Mouse (Mus musculus) embryonic facial prominence, embryonic 12.5 days (tissue): ENCODE measurements around the gene Rapgef5. TPM values are rescaled to one million over a fixed set of nuclear protein-coding genes. Genes with fewer than 3 reads are reported as not detected.
A peak's percentile ranks its signal among the peaks of the same experiment; 100 is the strongest.

Source experiments
- ATAC-seq: fragments of 200-750 bp; cut with Nextera tagmentation; 2 replicates; pipeline ENCODE4 v1.8.0; 2017; ENCODE audit not compliant: insufficient number of reproducible peaks, insufficient read depth, low FRiP score, low TSS enrichment
- H3K27ac ChIP-seq: fragments of 300-500 bp; sonication (generic); 2 replicates; pipeline ENCODE4 v1.5.1; 2016; ENCODE audit warnings: mild to moderate bottlenecking
- H3K27me3 ChIP-seq: fragments of 300-500 bp; sonication (generic); 2 replicates; pipeline ENCODE4 v1.6.1; 2016; ENCODE audit warnings: mild to moderate bottlenecking, moderate library complexity
- H3K36me3 ChIP-seq: fragments of 300-500 bp; sonication (generic); 2 replicates; pipeline ENCODE4 v1.6.1; 2016; ENCODE audit warnings: mild to moderate bottlenecking
- H3K4me1 ChIP-seq: fragments of 300-500 bp; sonication (generic); 2 replicates; pipeline ENCODE4 v1.6.1; 2016
- H3K4me2 ChIP-seq: fragments of 300-500 bp; sonication (generic); replicated peaks from 2 replicates; pipeline ENCODE4 v1.6.1; 2016; ENCODE audit warnings: mild to moderate bottlenecking, moderate library complexity
- H3K4me3 ChIP-seq: fragments of 300-500 bp; sonication (generic); 2 replicates; pipeline ENCODE4 v1.5.1; 2016; ENCODE audit warnings: mild to moderate bottlenecking
- H3K9ac ChIP-seq: fragments of 300-500 bp; sonication (generic); 2 replicates; pipeline ENCODE4 v1.6.1; 2016; ENCODE audit warnings: mild to moderate bottlenecking, moderate library complexity
- H3K9me3 ChIP-seq: fragments of 300-500 bp; sonication (generic); 2 replicates; pipeline ENCODE4 v1.6.1; 2016; ENCODE audit warnings: mild to moderate bottlenecking, moderate library complexity
- WGBS: fragments of 180-500 bp; shearing (Covaris S2); methylation state at CpG from one replicate; pipeline ENCODE4 v1.1.7; 2016; 5-methylcytosine and 5-hydroxymethylcytosine counted together
- polyA plus RNA-seq: library from polyadenylated mRNA; unstranded; fragments of >200 nt; fragmentation: Nextera tagmentation; extraction: Ambion mirVana; gene quantifications from 2 replicates; pipeline ENCODE4 v1.2.1, GENCODE M21; 2016

Gene Rapgef5
- polyA plus RNA-seq, 1 experiment from 2014 or later = 12.8 TPM

DNA sequence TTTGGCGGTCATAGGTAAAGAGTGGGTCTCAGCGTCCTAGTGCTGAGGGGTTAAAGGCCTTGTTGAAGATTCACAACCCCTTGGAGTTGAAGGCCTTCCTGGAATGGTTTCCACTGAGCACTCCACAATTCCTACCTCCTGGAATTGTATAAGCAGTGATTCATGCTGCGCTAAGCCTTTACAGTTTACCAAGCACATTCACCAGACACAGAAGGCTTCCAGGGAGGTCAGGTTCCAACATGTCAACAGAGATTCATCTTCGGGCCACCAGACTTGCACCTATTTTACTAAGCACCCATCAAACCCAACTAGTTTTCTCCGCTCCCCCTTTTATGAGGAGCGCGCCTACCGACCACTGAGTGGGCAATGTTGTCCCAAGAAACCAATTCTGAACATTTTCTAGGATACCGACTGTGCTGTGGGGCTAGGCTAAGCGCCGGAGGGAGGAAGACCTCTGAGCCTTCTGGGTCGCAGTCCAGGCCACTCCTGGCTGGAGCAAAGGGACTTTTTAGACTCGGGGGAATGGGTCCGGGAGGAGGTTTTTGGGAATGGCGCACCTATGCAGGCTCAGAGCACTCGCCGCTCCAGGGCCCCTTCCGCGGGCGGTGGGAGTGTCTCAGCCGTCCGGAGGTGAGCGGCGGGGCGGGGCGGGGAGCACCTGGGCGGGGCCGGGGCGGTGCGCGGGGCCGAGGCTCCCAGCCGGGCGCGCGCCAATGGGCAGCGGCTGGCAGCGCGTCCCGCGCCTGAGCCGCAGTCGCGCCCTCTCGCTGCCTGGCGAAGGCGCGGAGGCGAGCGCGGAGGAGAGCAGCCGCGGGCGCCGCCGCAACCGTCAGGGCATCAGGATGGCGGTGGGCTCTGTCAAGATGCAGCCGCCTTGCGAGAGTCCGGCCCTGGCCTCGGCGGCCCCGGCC, 17.2 kb downstream of the Rapgef5 start:
- peak overlapping the region; percentile 92 for H3K4me2 ChIP-seq
- H3K9ac ChIP-seq = peak overlapping the region; percentile 62
- peaks cover 35% of the 10 kb centered on the region for H3K27me3 ChIP-seq
- H3K27ac ChIP-seq = no peak overlapping the region
- H3K4me1 ChIP-seq = no peaks in the 10 kb centered on the region
- 2% methylated on average over 59 of the region's 64 CpGs for WGBS
- peak overlapping the region; percentile 67 for H3K4me3 ChIP-seq
- H3K9me3 ChIP-seq = no peaks in the 10 kb centered on the region
- ATAC-seq = peak; percentile 84
- H3K36me3 ChIP-seq = no peaks in the 10 kb centered on the region

DNA sequence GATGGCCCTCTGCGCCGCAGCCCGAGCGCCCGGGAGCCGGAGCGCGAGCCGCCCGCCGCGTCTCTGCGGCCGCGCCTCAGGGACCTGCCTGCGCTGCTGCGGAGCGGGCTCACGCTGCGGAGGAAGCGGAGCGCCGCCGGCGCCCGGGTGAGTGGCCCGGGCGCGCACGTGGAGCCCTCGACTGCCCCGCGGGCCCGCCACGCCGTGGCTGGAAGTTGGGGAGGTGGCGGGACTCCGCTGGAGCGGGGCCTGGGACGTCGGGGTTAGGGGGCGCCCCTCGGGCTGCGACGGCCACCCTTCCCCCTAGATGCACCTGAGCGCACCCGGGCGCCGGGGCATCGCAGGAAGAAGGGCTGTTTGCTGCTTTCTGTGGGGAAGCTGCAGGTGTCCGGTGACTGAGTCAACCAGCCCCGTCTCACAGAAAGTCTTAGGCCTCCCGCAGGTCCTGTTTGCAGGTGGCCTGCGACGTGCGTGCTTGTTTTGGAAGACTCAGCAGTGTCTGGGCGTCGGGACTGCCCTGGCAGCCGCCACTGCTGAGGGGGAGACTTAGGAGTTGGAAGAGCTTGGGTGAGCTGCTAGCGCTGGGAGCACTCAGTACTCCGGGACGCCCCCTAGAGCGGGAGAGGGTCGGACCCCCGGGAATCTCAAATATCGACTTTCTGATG, 17.9 kb downstream of the Rapgef5 start:
- Histone ChIP-seq H3K4me1 (no peaks in the 10 kb centered on the region), H3K9me3 (no peaks in the 10 kb centered on the region), H3K4me2 (peak overlapping the region; percentile 92), H3K27ac (peak overlapping the region; percentile 18; the same call in 1 of the 2 replicates), H3K27me3 (peaks cover 35% of the 10 kb centered on the region), H3K9ac (peak overlapping the region; percentile 62), H3K4me3 (peak overlapping the region; percentile 67), H3K36me3 (no peaks in the 10 kb centered on the region)
- WGBS = under 1% methylated on average over 66 of the region's 66 CpGs
- ATAC-seq = peak; percentile 70; the same call in 1 of the 2 replicates

DNA sequence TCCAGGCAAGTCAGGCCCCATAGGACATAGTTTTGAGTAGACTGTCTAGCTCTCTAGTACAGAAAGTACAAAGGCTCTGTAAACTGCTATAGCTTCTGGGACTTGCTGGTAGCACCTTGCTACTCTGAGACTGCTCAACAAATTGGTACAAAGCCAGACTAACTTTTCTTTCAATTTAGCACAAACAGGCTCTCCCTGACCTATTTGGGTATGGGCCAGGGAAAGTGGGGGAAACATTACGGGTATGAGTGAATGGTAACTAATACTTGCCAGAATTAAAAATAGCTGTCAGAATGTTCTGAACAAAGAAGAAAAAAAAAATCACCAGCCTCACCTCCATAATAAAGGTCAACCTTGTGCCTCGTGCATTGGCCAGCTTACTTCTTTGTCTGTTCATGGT, 24.1 kb downstream of the Rapgef5 start:
- no peak for ATAC-seq
- Histone ChIP-seq H3K4me1 (no peaks in the 10 kb centered on the region), H3K9ac (no peak overlapping the region), H3K27ac (no peak overlapping the region), H3K27me3 (peaks cover 5% of the 10 kb centered on the region; the same call in 1 of the 2 replicates), H3K36me3 (no peaks in the 10 kb centered on the region), H3K4me2 (no peak overlapping the region), H3K9me3 (no peaks in the 10 kb centered on the region), H3K4me3 (no peak overlapping the region)
- 66% methylated on average over 2 of the region's 2 CpGs for WGBS

DNA sequence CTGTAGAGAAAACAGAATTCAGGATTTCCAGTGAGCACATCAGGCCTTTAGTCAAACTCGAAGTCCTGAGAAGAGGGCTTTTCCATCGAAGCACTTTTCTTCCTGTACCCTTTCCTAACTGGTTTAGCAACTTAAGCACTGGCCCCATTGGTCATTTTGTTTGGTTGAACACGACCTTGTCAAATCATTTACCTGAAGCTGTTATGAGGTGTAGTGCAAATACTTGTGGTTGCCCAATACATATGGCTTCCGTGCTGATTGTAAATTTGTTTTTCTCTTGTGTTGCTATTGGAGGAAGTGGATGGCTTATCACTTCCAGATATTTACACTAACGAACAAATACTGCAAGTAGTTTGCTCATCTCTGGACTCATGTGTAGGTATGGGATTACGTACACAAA, 29.0 kb downstream of the Rapgef5 start:
- Histone ChIP-seq H3K9ac (no peak overlapping the region), H3K27ac (no peak overlapping the region), H3K9me3 (no peaks in the 10 kb centered on the region), H3K4me2 (no peak overlapping the region), H3K4me1 (no peaks in the 10 kb centered on the region), H3K36me3 (no peaks in the 10 kb centered on the region), H3K4me3 (no peak overlapping the region), H3K27me3 (no peaks in the 10 kb centered on the region)
- no peak for ATAC-seq
- WGBS = 90% methylated on average over 6 of the region's 6 CpGs

DNA sequence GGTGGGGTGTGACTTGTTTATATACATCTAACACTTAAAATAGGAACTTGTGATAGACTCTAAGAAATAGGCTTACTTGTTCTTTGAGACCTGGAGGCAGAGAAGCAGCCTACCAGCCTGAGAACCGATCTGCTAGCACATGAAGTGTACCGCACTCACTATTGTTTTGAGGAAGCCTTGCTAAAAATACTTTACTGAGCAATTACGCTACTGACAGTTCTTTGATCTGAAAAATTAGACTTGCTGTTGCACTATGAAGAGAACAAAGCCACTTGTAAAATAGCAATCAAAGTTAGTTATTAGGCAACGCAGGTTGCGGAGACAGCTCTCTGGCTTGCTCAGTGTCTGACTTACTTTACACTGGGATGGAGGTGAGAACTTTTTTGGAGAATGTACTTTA, 37.1 kb downstream of the Rapgef5 start:
- Histone ChIP-seq H3K36me3 (no peaks in the 10 kb centered on the region), H3K27ac (no peak overlapping the region), H3K9me3 (no peaks in the 10 kb centered on the region), H3K4me1 (no peaks in the 10 kb centered on the region), H3K9ac (no peak overlapping the region), H3K27me3 (no peaks in the 10 kb centered on the region), H3K4me2 (no peak overlapping the region), H3K4me3 (no peak overlapping the region)
- 81% methylated on average over 5 of the region's 5 CpGs for WGBS
- ATAC-seq = no peak

DNA sequence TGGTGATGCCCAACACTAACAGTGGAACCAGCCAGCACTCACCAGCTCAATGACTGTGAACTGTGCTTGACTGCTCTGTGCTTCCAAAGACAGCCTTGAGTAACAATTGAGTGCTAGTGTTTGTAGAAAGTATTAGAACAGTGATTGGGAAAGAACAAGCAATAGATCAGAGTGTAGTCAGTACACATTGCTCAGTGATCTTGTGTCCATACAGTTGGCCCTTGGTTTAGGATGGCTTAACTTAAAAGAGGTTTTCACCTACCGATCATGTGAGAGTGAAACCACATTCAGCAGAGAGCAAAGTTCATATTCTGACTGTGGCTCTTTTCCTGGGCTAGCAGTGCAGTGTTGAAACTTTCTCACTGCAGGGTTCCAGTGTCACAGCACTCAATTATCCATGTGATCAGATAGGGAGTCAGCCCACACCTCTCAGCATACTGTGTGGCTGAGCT, 38.4 kb downstream of the Rapgef5 start:
- ATAC-seq = no peak
- Histone ChIP-seq H3K36me3 (no peaks in the 10 kb centered on the region), H3K4me1 (no peaks in the 10 kb centered on the region), H3K9me3 (no peaks in the 10 kb centered on the region), H3K27ac (no peak overlapping the region), H3K4me3 (no peak overlapping the region), H3K4me2 (no peak overlapping the region), H3K9ac (no peak overlapping the region), H3K27me3 (no peaks in the 10 kb centered on the region)
- WGBS = 86% methylated on average over 1 of the region's 1 CpGs

DNA sequence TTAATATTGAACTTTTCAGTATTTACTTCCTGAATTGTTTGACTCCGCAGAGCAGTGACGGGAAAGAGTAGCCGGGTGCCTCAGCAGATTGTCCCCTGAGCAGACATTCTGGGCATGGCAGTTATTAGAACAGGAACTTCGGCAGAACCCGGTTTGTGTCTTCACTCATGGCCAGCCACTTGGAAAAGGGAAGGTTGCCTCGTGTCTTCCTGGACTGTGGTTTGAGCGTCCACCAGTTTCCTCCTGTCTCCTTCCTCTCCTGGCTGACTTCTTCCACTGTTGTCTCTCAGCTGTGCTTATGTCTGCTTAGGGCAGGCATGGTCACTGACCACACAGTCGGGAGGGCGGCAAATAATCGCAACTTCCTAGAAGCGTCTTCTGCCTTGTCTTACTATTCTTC, 44.2 kb downstream of the Rapgef5 start:
- 86% methylated on average over 11 of the region's 11 CpGs for WGBS
- Histone ChIP-seq H3K36me3 (no peaks in the 10 kb centered on the region), H3K9ac (no peak overlapping the region), H3K4me3 (no peak overlapping the region), H3K9me3 (no peaks in the 10 kb centered on the region), H3K27ac (no peak overlapping the region), H3K27me3 (no peaks in the 10 kb centered on the region), H3K4me2 (no peak overlapping the region), H3K4me1 (no peaks in the 10 kb centered on the region)
- no peak for ATAC-seq

DNA sequence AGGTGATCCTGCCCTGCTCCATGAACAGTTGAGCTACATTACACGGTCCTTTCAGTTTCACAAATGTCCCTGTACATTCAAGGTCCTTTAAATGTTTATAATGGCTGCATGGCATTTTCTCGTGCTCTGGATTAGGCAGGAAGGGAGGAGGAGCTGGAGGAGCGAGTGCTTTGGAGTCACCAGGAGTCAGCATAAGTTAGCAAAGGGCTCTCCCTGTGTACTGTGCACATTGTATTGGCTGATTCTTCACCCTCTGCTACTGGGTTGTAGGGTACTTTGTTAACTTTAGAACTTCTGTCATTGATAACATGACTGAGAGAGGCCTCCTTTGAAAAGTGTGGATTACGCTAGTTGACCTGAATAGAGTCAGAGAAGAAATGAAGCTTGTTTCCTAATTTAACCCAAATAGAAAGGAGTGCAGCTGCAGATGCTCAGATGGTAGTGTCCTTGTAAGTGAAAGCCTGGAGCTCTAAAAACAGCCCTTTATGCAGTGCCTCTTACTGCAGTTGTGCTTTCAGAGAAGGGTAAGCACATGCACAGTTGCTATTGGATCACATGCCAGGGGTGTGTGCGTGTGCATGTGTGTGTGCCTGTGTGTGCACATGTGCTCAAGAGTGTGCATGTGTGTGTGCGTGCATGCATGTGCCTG, 45.3 kb downstream of the Rapgef5 start:
- WGBS = 76% methylated on average over 6 of the region's 6 CpGs
- H3K4me1 ChIP-seq = no peaks in the 10 kb centered on the region

DNA sequence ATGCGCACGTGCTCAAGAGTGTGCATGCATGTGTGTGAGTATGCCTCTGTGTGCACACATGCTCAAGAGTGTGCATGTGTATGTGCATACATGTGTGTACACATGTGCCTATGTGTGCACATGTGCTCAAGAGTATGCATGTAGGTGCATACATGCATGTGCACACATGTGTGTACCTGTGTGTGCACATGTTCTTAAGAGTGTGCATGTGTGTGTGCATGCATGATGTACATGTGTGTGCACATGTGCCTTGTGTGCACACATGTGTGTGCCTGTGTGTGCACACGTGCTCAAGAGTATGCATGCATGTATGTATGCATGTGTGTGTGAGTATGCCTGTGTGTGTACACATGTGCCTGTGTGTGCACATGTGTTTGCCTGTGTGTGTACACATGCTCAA, 45.8 kb downstream of the Rapgef5 start:
- no peaks in the 10 kb centered on the region for H3K4me1 ChIP-seq
- no peak overlapping the region for H3K4me3 ChIP-seq
- no peaks in the 10 kb centered on the region for H3K36me3 ChIP-seq
- no peaks in the 10 kb centered on the region for H3K9me3 ChIP-seq
- no peak overlapping the region for H3K27ac ChIP-seq
- ATAC-seq = no peak
- no peaks in the 10 kb centered on the region for H3K27me3 ChIP-seq
- H3K4me2 ChIP-seq = no peak overlapping the region
- no peak overlapping the region for H3K9ac ChIP-seq
- WGBS = 98% methylated on average over 3 of the region's 3 CpGs

More for the DNA sequence above, 45.3 kb downstream of the Rapgef5 start:
- Histone ChIP-seq H3K27ac (no peak overlapping the region), H3K9me3 (no peaks in the 10 kb centered on the region), H3K36me3 (no peaks in the 10 kb centered on the region), H3K27me3 (no peaks in the 10 kb centered on the region), H3K4me3 (no peak overlapping the region), H3K9ac (no peak overlapping the region), H3K4me2 (no peak overlapping the region)
- ATAC-seq = no peak

DNA sequence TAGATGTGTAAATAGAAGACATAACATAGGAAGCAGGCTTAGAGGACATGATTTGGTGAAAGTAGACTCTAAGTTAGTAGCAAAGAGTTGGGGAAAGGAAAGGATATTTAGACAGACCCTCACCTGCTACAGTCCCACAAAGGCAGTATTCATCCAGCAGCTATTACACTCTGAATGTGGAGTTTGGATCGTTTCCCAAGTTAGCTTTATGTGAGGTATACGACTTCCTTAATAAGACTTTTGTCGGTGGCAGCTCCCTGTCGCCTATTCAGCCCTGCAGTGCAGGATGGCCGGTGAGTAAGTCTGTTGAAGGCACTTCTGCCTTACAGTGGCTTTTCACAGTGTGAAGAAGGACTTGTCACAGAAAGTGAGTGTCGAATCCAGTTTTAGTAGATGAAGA, 47.6 kb downstream of the Rapgef5 start:
- H3K9me3 ChIP-seq = no peaks in the 10 kb centered on the region
- no peaks in the 10 kb centered on the region for H3K36me3 ChIP-seq
- H3K27me3 ChIP-seq = no peaks in the 10 kb centered on the region
- no peak overlapping the region for H3K27ac ChIP-seq
- no peak overlapping the region for H3K4me2 ChIP-seq
- no peaks in the 10 kb centered on the region for H3K4me1 ChIP-seq
- 69% methylated on average over 6 of the region's 6 CpGs for WGBS
- no peak for ATAC-seq
- H3K4me3 ChIP-seq = no peak overlapping the region
- H3K9ac ChIP-seq = no peak overlapping the region

DNA sequence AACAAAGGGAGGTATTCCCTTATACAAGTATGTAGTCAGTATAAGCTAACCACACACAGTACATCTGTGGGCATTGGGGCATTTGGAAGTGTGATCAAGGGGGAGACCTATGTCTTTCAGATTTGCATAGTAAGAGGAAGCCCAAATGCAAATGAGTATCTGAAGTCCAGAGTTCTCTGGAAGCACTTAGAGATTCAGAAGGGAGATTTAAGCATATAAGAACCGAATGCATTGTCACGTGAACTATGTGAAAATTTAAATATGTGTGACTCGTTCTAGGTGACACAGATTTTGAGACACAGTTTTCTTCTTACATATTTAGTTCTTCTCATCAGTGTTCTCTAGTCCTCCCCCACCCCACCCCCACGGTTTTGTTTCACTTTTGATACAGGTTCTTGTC, 50.0 kb downstream of the Rapgef5 start:
- Histone ChIP-seq H3K4me2 (no peak overlapping the region), H3K4me1 (no peaks in the 10 kb centered on the region), H3K27ac (no peak overlapping the region), H3K36me3 (no peaks in the 10 kb centered on the region), H3K9ac (no peak overlapping the region), H3K27me3 (no peaks in the 10 kb centered on the region), H3K4me3 (no peak overlapping the region), H3K9me3 (no peaks in the 10 kb centered on the region)
- ATAC-seq = no peak
- 80% methylated on average over 4 of the region's 4 CpGs for WGBS
